ENCODE assay signal across 9 mouse cellular contexts in the genomic region with DNA sequence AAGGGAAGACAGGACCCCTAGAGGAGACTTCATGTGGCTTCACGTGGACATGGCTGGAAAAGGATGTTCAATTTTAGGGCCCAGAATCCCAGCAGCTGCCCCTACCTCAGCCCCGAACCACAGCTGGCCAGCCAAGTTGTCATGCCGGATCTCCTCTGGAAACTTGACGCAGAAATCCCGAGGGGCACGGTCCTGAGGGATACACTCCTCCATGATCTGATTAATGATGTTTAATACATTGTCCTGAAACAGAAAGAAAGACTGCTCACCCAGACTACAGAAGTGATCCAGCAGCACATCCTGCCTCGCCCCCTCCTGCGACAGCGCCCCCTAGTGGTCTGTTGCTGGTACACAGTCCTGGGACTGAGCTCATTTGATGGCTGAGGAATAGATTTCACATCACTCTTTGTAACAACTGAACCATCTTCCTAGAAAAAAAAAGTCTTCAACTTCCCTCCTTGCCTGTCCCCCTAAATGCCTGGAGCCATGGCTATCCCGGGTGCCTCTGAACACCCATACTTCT. TPM values are rescaled to one million over a fixed set of nuclear protein-coding genes. Genes with fewer than 3 reads are reported as not detected.
A peak's percentile ranks its signal among the peaks of the same experiment; 100 is the strongest.
DNase-seq lines count a peak whose midpoint lies in the region; ATAC-seq and TF ChIP-seq lines count a peak whose summit lies in the region.
"Had no signal": no experiment of that assay in that cellular context is flagged by ENCODE, and none has a peak within 500 bp of the region (broad histone marks: within the 10 kb centered on the region; RNA-seq: fewer than 3 reads in every experiment).

No protein-coding gene starts in this region.

- H3K4me3 ChIP-seq in hindbrain, postnatal 0 days (ENCODE audit: low read length) = no peak overlapping the region
- no peak overlapping the region for H3K4me3 ChIP-seq in hindbrain, embryonic 16.5 days (ENCODE audit: low read length)
- no peak overlapping the region for H3K4me3 ChIP-seq in forebrain, embryonic 15.5 days

- no peaks in the 10 kb centered on the region for H3K9me3 ChIP-seq in hindbrain, postnatal 0 days (ENCODE audit: low read length)
- no peaks in the 10 kb centered on the region for H3K9me3 ChIP-seq in hindbrain, embryonic 16.5 days (ENCODE audit: control insufficient read depth, low read length)
- H3K9me3 ChIP-seq in forebrain, embryonic 15.5 days = no peaks in the 10 kb centered on the region

- intact Hi-C loops in left cerebral cortex, postnatal 36 days (cut with DNase I) = no loop called here

- DNase-seq in hindbrain, postnatal 0 days (ENCODE audit: low spot score) = no peak
- peak; percentile 89 for DNase-seq in CD4-positive, CD25-positive, alpha-beta regulatory T cell, adult 2 months (ENCODE audit: low read depth, low spot score)
- peak; percentile 66 for DNase-seq in heart, postnatal 4 days
- DNase-seq in naive thymus-derived CD4-positive, alpha-beta T cell, adult 2 months (ENCODE audit: low read depth) = peak; percentile 87
- DNase-seq in left cerebral cortex, postnatal 36 days (ENCODE audit: low spot score in 2 of 2) = no peak

- H3K27ac ChIP-seq in hindbrain, postnatal 0 days = no peak overlapping the region
- H3K27ac ChIP-seq in hindbrain, embryonic 16.5 days (ENCODE audit: low read depth, low read length) = no peak overlapping the region
- no peak overlapping the region for H3K27ac ChIP-seq in forebrain, embryonic 15.5 days (replicated peaks)
- H3K27ac ChIP-seq: macrophage had no signal

- no peaks in the 10 kb centered on the region for H3K27me3 ChIP-seq in hindbrain, postnatal 0 days (ENCODE audit: insufficient read depth, low read length)
- no peaks in the 10 kb centered on the region for H3K27me3 ChIP-seq in hindbrain, embryonic 16.5 days (replicated peaks; ENCODE audit: control insufficient read depth, insufficient read depth, low read length)
- no peaks in the 10 kb centered on the region for H3K27me3 ChIP-seq in forebrain, embryonic 15.5 days

- H3K9ac ChIP-seq in hindbrain, postnatal 0 days (replicated peaks; ENCODE audit: low read length) = no peak overlapping the region
- no peak overlapping the region for H3K9ac ChIP-seq in hindbrain, embryonic 16.5 days (ENCODE audit: low read depth, low read length)
- no peak overlapping the region for H3K9ac ChIP-seq in forebrain, embryonic 15.5 days (replicated peaks)

- WGBS in hindbrain, postnatal 0 days = 55% methylated on average over 10 of the region's 10 CpGs
- WGBS in hindbrain, embryonic 16.5 days = 46% methylated on average over 10 of the region's 10 CpGs
- WGBS in forebrain, embryonic 15.5 days = 55% methylated on average over 10 of the region's 10 CpGs

- H3K36me3 ChIP-seq in hindbrain, postnatal 0 days (ENCODE audit: insufficient read depth, low read length) = no peaks in the 10 kb centered on the region
- H3K36me3 ChIP-seq in hindbrain, embryonic 16.5 days (ENCODE audit: control insufficient read depth, insufficient read depth, low read length) = no peaks in the 10 kb centered on the region
- no peaks in the 10 kb centered on the region for H3K36me3 ChIP-seq in forebrain, embryonic 15.5 days

- no peak for ATAC-seq in hindbrain, postnatal 0 days
- ATAC-seq in hindbrain, embryonic 16.5 days = no peak
- ATAC-seq in activated CD4-positive, CD25-positive, alpha-beta regulatory T cell, adult 4 months = peak; percentile 74
- no peak for ATAC-seq in forebrain, embryonic 15.5 days (replicated peaks)

- H3K4me2 ChIP-seq in hindbrain, postnatal 0 days (ENCODE audit: low read depth, low read length) = no peak overlapping the region
- no peak overlapping the region for H3K4me2 ChIP-seq in hindbrain, embryonic 16.5 days (ENCODE audit: low read length)
- H3K4me2 ChIP-seq in forebrain, embryonic 15.5 days (replicated peaks) = no peak overlapping the region

- no peaks in the 10 kb centered on the region for H3K4me1 ChIP-seq in hindbrain, postnatal 0 days (ENCODE audit: insufficient read depth, low read length)
- no peaks in the 10 kb centered on the region for H3K4me1 ChIP-seq in hindbrain, embryonic 16.5 days (ENCODE audit: control insufficient read depth, insufficient read depth, low read depth, low read length)
- 0 out of 2 replicates have a peak, but pooled peaks cover 3% of the 10 kb centered on the region for H3K4me1 ChIP-seq in forebrain, embryonic 15.5 days

- TF ChIP-seq CTCF in hindbrain, postnatal 0 days (IDR thresholded peaks at IDR 0.05; ENCODE audit: low read depth) = peak; percentile 78

RNA-seq across cellular contexts. Expression of a gene that starts 48.4 kb away (rescaled TPM):
- 73.3 and 99.1 TPM in 2 replicates for total RNA-seq in hindbrain, postnatal 0 days (2014; rRNA removed)
- polyA plus RNA-seq in hindbrain, postnatal 0 days (2015; fragmentation: Nextera tagmentation; extraction: Ambion mirVana) = 22.0 and 23.5 TPM in 2 replicates
- polyA plus RNA-seq in hindbrain, embryonic 16.5 days (2015; fragmentation: Nextera tagmentation; extraction: Ambion mirVana) = 31.0 and 33.9 TPM in 2 replicates
- 100 to 1,000 TPM; 112 to 135 TPM for polyA plus RNA-seq in activated CD4-positive, CD25-positive, alpha-beta regulatory T cell, adult 4 months (2017; shearing (Covaris generic))
- total RNA-seq in heart, postnatal 4 days (2021) = 10 to 100 TPM; 60.7 to 66.5 TPM
- 10 to 100 TPM; 86.5 to 86.9 TPM for total RNA-seq in left cerebral cortex, postnatal 36 days (2021)
- 40.5 and 44.5 TPM in 2 replicates for polyA plus RNA-seq in forebrain, embryonic 15.5 days (2015; fragmentation: Nextera tagmentation; extraction: Ambion mirVana)

RNA-seq across cellular contexts. Expression of a gene that starts 52.3 kb away (rescaled TPM):
- 10.1 and 13.9 TPM in 2 replicates for total RNA-seq in hindbrain, postnatal 0 days (2014; rRNA removed)
- 3.0 and 3.8 TPM in 2 replicates for polyA plus RNA-seq in hindbrain, postnatal 0 days (2015; fragmentation: Nextera tagmentation; extraction: Ambion mirVana)
- 4.6 and 5.2 TPM in 2 replicates for polyA plus RNA-seq in hindbrain, embryonic 16.5 days (2015; fragmentation: Nextera tagmentation; extraction: Ambion mirVana)
- polyA plus RNA-seq in activated CD4-positive, CD25-positive, alpha-beta regulatory T cell, adult 4 months (2017; shearing (Covaris generic)) = 1 to 10 TPM; 3.4 TPM
- total RNA-seq in heart, postnatal 4 days (2021) = 1 to 10 TPM; 1.5 to 2.5 TPM
- 10 to 100 TPM; 53.1 to 55.3 TPM for total RNA-seq in left cerebral cortex, postnatal 36 days (2021)
- 4.7 and 5.3 TPM in 2 replicates for polyA plus RNA-seq in forebrain, embryonic 15.5 days (2015; fragmentation: Nextera tagmentation; extraction: Ambion mirVana)

RNA-seq across cellular contexts. Expression of a gene that starts 52.4 kb away (rescaled TPM):
- 0.97 TPM in 1 of 2 replicates, not detected in the other for total RNA-seq in hindbrain, postnatal 0 days (2014; rRNA removed)
- polyA plus RNA-seq in hindbrain, postnatal 0 days (2015; fragmentation: Nextera tagmentation; extraction: Ambion mirVana) = 0.13 and 0.19 TPM in 2 replicates
- polyA plus RNA-seq in hindbrain, embryonic 16.5 days (2015; fragmentation: Nextera tagmentation; extraction: Ambion mirVana) = 0.19 TPM in 1 of 2 replicates, not detected in the other
- not detected for polyA plus RNA-seq in activated CD4-positive, CD25-positive, alpha-beta regulatory T cell, adult 4 months (2017; shearing (Covaris generic))
- not detected for total RNA-seq in heart, postnatal 4 days (2021)
- 1 to 10 TPM in 1 of 2 experiments, under 1 TPM in 1; 0.96 to 1.5 TPM for total RNA-seq in left cerebral cortex, postnatal 36 days (2021)
- 0.09 TPM in 1 of 2 replicates, not detected in the other for polyA plus RNA-seq in forebrain, embryonic 15.5 days (2015; fragmentation: Nextera tagmentation; extraction: Ambion mirVana)
- polyA plus RNA-seq: macrophage had no signal

Comparison
In these comparisons a context has a peak if more than half of its experiments do, and no peak if none do; other contexts are left out.
1. DNase-seq: peak in CD4-positive, CD25-positive, alpha-beta regulatory T cell, adult 2 months (single experiment), heart, postnatal 4 days (single experiment) and naive thymus-derived CD4-positive, alpha-beta T cell, adult 2 months (single experiment); none in hindbrain, postnatal 0 days (single experiment) and left cerebral cortex, postnatal 36 days (0 of 2).